Mouse (Mus musculus) MEL (cell line): ENCODE results near the gene Upk3b.
A peak's percentile ranks its signal among the peaks of the same experiment; 100 is the strongest.

Source experiments
- CHD1 ChIP-seq: IDR thresholded peaks from 2 replicates; pipeline ENCODE4 v1.6.1; 2012; ENCODE audit warnings: low read depth, mild to moderate bottlenecking, inconsistent platforms, low read length, improper control_type of control experiment
- CTCF ChIP-seq, 3 experiments: IDR thresholded peaks in 2 of 3; conservative IDR thresholded peaks in 1 of 3; 2 replicates each; pipeline ENCODE4 v1.5.1; 2011 to 2012; ENCODE audit warnings: low read length in 3 of 3, low read depth in 2 of 3, mild to moderate bottlenecking in 2 of 3, improper control_type of control experiment in 1 of 3, inconsistent platforms in 1 of 3, mixed read lengths in 1 of 3, moderate library complexity in 1 of 3; ENCODE audit not compliant: control insufficient read depth in 1 of 3, insufficient read depth in 1 of 3, poor library complexity in 1 of 3, severe bottlenecking in 1 of 3
- ELF1 ChIP-seq: IDR thresholded peaks from 2 replicates; pipeline ENCODE4 v1.6.1; 2014; ENCODE audit warnings: low read depth, mild to moderate bottlenecking, inconsistent platforms, low read length, improper control_type of control experiment, moderate library complexity
- EP300 ChIP-seq, 2 experiments: IDR thresholded peaks; 2 replicates each; pipeline ENCODE4 v1.6.1; 2011; ENCODE audit warnings: improper control_type of control experiment in 2 of 2, low read length in 2 of 2, low read depth in 1 of 2, mild to moderate bottlenecking in 1 of 2
- ETS1 ChIP-seq: IDR thresholded peaks from 2 replicates; pipeline ENCODE4 v1.6.1; 2012; ENCODE audit warnings: low read depth, mild to moderate bottlenecking, inconsistent platforms, low read length, improper control_type of control experiment, moderate library complexity
- GATA1 ChIP-seq: IDR thresholded peaks from 2 replicates; pipeline ENCODE4 v1.6.1; 2011; ENCODE audit warnings: low read depth, low read length, improper control_type of control experiment
- POLR2A ChIP-seq, 2 experiments: IDR thresholded peaks; 2 replicates each; pipeline ENCODE4 v1.6.1; 2011 to 2012; ENCODE audit warnings: low read length in 2 of 2, mild to moderate bottlenecking in 2 of 2, control low read depth in 1 of 2, improper control_type of control experiment in 1 of 2, low read depth in 1 of 2, moderate library complexity in 1 of 2; ENCODE audit not compliant: control insufficient read depth in 1 of 2, insufficient read depth in 1 of 2, poor library complexity in 1 of 2
- POLR2AphosphoS2 ChIP-seq: IDR thresholded peaks from 2 replicates; pipeline ENCODE4 v1.6.1; 2011; ENCODE audit warnings: low read length, improper control_type of control experiment
- TAL1 ChIP-seq: IDR thresholded peaks from 2 replicates; pipeline ENCODE4 v1.6.1; 2012; ENCODE audit warnings: mild to moderate bottlenecking, inconsistent platforms, low read length, moderate library complexity, mixed read lengths
- USF1 ChIP-seq: IDR thresholded peaks from 2 replicates; pipeline ENCODE4 v1.6.1; 2014; ENCODE audit warnings: low read depth, mild to moderate bottlenecking, inconsistent platforms, low read length, improper control_type of control experiment, moderate library complexity
- ZMIZ1 ChIP-seq: IDR thresholded peaks from 2 replicates; pipeline ENCODE4 v1.6.1; 2012; ENCODE audit warnings: low read depth, mild to moderate bottlenecking, inconsistent platforms, low read length, improper control_type of control experiment, moderate library complexity

DNA sequence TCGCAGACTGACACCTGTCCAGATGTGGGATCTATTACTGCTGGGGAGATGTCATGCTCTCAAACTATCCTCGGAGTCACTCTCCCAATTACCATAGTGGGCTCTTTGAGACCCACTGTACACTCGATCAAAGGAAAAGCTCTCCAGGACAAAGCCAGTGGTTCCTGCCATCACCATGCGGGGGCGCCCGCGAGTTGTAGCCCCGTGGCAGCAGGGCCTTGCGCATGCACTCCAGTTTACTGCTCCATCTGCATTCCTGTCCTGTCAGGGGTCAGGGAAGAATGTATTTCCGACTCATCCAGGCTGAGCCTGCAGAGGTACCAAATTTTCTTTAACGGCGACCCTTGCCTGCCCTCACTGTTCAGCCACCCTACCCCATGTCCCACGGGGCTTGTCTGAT is 6.6 kb downstream of the Upk3b start:
- TF ChIP-seq GATA1 (no peak), ELF1 (no peak), USF1 (no peak), CTCF (IDR thresholded peaks at IDR 0.05 in 2 of 3, conservative IDR thresholded peaks at IDR 0.05 in 1 of 3; ENCODE audit: control insufficient read depth in 1 of 3, insufficient read depth in 1 of 3, low read depth in 2 of 3, low read length in 3 of 3, poor library complexity in 1 of 3, severe bottlenecking in 1 of 3) (peak; percentile 61 to 72 (median 61)), CHD1 (no peak), POLR2A (IDR thresholded peaks at IDR 0.05; ENCODE audit: control insufficient read depth in 1 of 2, insufficient read depth in 1 of 2, low read depth in 1 of 2, low read length in 2 of 2, poor library complexity in 1 of 2) (no peak), TAL1 (no peak), ZMIZ1 (no peak), POLR2AphosphoS2 (no peak), ETS1 (no peak), EP300 (IDR thresholded peaks at IDR 0.05; ENCODE audit: low read depth in 1 of 2, low read length in 2 of 2) (no peak)
